Mouse (Mus musculus): ENCODE data around the gene Pycard. TPM values are rescaled to one million over a fixed set of nuclear protein-coding genes. Genes with fewer than 3 reads are reported as not detected.
"Not testable (repeated sequence)": the region's sequence is repeated elsewhere in the genome, so short reads cannot be mapped to it uniquely, and the experiment has no call there.

Gene Pycard
- polyA plus RNA-seq, 1 experiment from 2014 or later, result 4.9 TPM

GRCm38 (mm10) chr7:127952864-127953581 is 40.6 kb downstream of the Pycard start:
- no peaks in the 10 kb centered on the region for H3K27me3 ChIP-seq (replicated peaks; ENCODE audit: control insufficient read depth, insufficient read depth, low read length)
- WGBS, result 45% methylated on average over 13 of the region's 13 CpGs
- no peak overlapping the region for H3K27ac ChIP-seq (ENCODE audit: low read length)
- no peak for ATAC-seq
- no peak overlapping the region for H3K4me3 ChIP-seq (replicated peaks; ENCODE audit: low read length)
- no peaks in the 10 kb centered on the region for H3K4me1 ChIP-seq (replicated peaks; ENCODE audit: control insufficient read depth, insufficient read depth, low read length)
- no peak overlapping the region for H3K4me2 ChIP-seq (ENCODE audit: low read length)
- no peaks in the 10 kb centered on the region for H3K9me3 ChIP-seq (ENCODE audit: control insufficient read depth, low read length)
- no peaks in the 10 kb centered on the region for H3K36me3 ChIP-seq (ENCODE audit: control insufficient read depth, insufficient read depth)
- H3K9ac ChIP-seq (replicated peaks; ENCODE audit: low read depth, low read length), result no peak overlapping the region

- 73% methylated on average over 6 of the region's 6 CpGs for WGBS
- H3K4me1 ChIP-seq (replicated peaks; ENCODE audit: control insufficient read depth, insufficient read depth, low read length), result no peaks in the 10 kb centered on the region
- no peak within 1 kb of the TSS for H3K27ac ChIP-seq (ENCODE audit: low read length)
- no peak within 1 kb of the TSS for H3K9ac ChIP-seq (replicated peaks; ENCODE audit: low read depth, low read length)
- H3K9me3 ChIP-seq (ENCODE audit: control insufficient read depth, low read length), result no peaks in the 10 kb centered on the region
- H3K36me3 ChIP-seq (ENCODE audit: control insufficient read depth, insufficient read depth), result no peaks in the 10 kb centered on the region
- H3K4me2 ChIP-seq (ENCODE audit: low read length), result no peak within 1 kb of the TSS
- H3K4me3 ChIP-seq (replicated peaks; ENCODE audit: low read length), result no peak within 1 kb of the TSS
- no peak for ATAC-seq
- peaks cover 11% of the 10 kb centered on the region for H3K27me3 ChIP-seq (replicated peaks; ENCODE audit: control insufficient read depth, insufficient read depth, low read length)
Measured at GRCm38 (mm10) chr7:127946470-127947023, 47.1 kb downstream of the Pycard start, which contains the start of gene Prss36. Gene Prss36 (minus strand): TSS chr7:127946725.

GRCm38 (mm10) chr7:127944614-127945013 is 49.1 kb downstream of the Pycard start:
- Histone ChIP-seq H3K4me1 (replicated peaks; ENCODE audit: control insufficient read depth, insufficient read depth, low read length) (no peaks in the 10 kb centered on the region), H3K9ac (replicated peaks; ENCODE audit: low read depth, low read length) (no peak overlapping the region), H3K9me3 (ENCODE audit: control insufficient read depth, low read length) (no peaks in the 10 kb centered on the region), H3K36me3 (ENCODE audit: control insufficient read depth, insufficient read depth) (no peaks in the 10 kb centered on the region), H3K27me3 (replicated peaks; ENCODE audit: control insufficient read depth, insufficient read depth, low read length) (peaks cover 11% of the 10 kb centered on the region), H3K4me3 (replicated peaks; ENCODE audit: low read length) (no peak overlapping the region), H3K4me2 (ENCODE audit: low read length) (no peak overlapping the region), H3K27ac (ENCODE audit: low read length) (no peak overlapping the region)
- 12% methylated on average over 23 of the region's 23 CpGs for WGBS
- no peak for ATAC-seq

- not testable (repeated sequence) for ATAC-seq; H3K4me3 ChIP-seq (replicated peaks; ENCODE audit: low read length); H3K36me3 ChIP-seq (ENCODE audit: control insufficient read depth, insufficient read depth); H3K4me1 ChIP-seq (replicated peaks; ENCODE audit: control insufficient read depth, insufficient read depth, low read length); H3K9ac ChIP-seq (replicated peaks; ENCODE audit: low read depth, low read length); H3K9me3 ChIP-seq (ENCODE audit: control insufficient read depth, low read length); H3K27ac ChIP-seq (ENCODE audit: low read length); H3K4me2 ChIP-seq (ENCODE audit: low read length)
- H3K27me3 ChIP-seq (replicated peaks; ENCODE audit: control insufficient read depth, insufficient read depth, low read length), result peaks cover 11% of the 10 kb centered on the region
- WGBS, result 60% methylated on average over 2 of the region's 2 CpGs
Measured at GRCm38 (mm10) chr7:127942097-127942496, 51.6 kb downstream of the Pycard start.

Other genes with a start within 250 kb of the Pycard start
- 8.0 and 8.4 TPM in 2 replicates for gene Fbxl19, start 249.3 kb downstream of the Pycard start, polyA plus RNA-seq (2015; fragmentation: Nextera tagmentation; extraction: Ambion mirVana)
- gene Orai3, start 224.1 kb downstream of the Pycard start, polyA plus RNA-seq (2015; fragmentation: Nextera tagmentation; extraction: Ambion mirVana), result 9.5 and 9.6 TPM in 2 replicates
- 19.8 and 20.7 TPM in 2 replicates for gene Setd1a, start 217.2 kb downstream of the Pycard start, polyA plus RNA-seq (2015; fragmentation: Nextera tagmentation; extraction: Ambion mirVana)
- gene Gm49388, start 208.3 kb downstream of the Pycard start, polyA plus RNA-seq (2015; fragmentation: Nextera tagmentation; extraction: Ambion mirVana), result not detected in 2 replicates
- gene Hsd3b7, start 193.3 kb downstream of the Pycard start, polyA plus RNA-seq (2015; fragmentation: Nextera tagmentation; extraction: Ambion mirVana), result 7.3 and 10.7 TPM in 2 replicates
- gene Stx4a, start 169.6 kb downstream of the Pycard start, polyA plus RNA-seq (2015; fragmentation: Nextera tagmentation; extraction: Ambion mirVana), result 17.8 and 22.2 TPM in 2 replicates
- 37.9 and 50.8 TPM in 2 replicates for gene Stx1b, start 169.3 kb downstream of the Pycard start, polyA plus RNA-seq (2015; fragmentation: Nextera tagmentation; extraction: Ambion mirVana)
- 14.4 and 15.4 TPM in 2 replicates for gene Zfp646, start 117.6 kb downstream of the Pycard start, polyA plus RNA-seq (2015; fragmentation: Nextera tagmentation; extraction: Ambion mirVana)
- gene Zfp668, start 117.0 kb downstream of the Pycard start, polyA plus RNA-seq (2015; fragmentation: Nextera tagmentation; extraction: Ambion mirVana), result 43.4 and 45.4 TPM in 2 replicates
- gene Prss53, start 102.9 kb downstream of the Pycard start, polyA plus RNA-seq (2015; fragmentation: Nextera tagmentation; extraction: Ambion mirVana), result 0.87 and 1.3 TPM in 2 replicates
- gene Gm21974, start 98.4 kb downstream of the Pycard start, polyA plus RNA-seq (2015; fragmentation: Nextera tagmentation; extraction: Ambion mirVana), result not detected in 2 replicates
- 63.9 and 74.4 TPM in 2 replicates for gene Vkorc1, start 98.2 kb downstream of the Pycard start, polyA plus RNA-seq (2015; fragmentation: Nextera tagmentation; extraction: Ambion mirVana)
- 79.4 and 81.7 TPM in 2 replicates for gene Bckdk, start 89.8 kb downstream of the Pycard start, polyA plus RNA-seq (2015; fragmentation: Nextera tagmentation; extraction: Ambion mirVana)
- 53.3 and 55.4 TPM in 2 replicates for gene Kat8, start 81.4 kb downstream of the Pycard start, polyA plus RNA-seq (2015; fragmentation: Nextera tagmentation; extraction: Ambion mirVana)
- 0.19 and 0.32 TPM in 2 replicates for gene Prss8, start 63.8 kb downstream of the Pycard start, polyA plus RNA-seq (2015; fragmentation: Nextera tagmentation; extraction: Ambion mirVana)
- gene Prss36, start 47.1 kb downstream of the Pycard start, polyA plus RNA-seq (2015; fragmentation: Nextera tagmentation; extraction: Ambion mirVana), result 13.2 TPM in 2 replicates
- gene Fus, start 26.4 kb downstream of the Pycard start, polyA plus RNA-seq (2015; fragmentation: Nextera tagmentation; extraction: Ambion mirVana), result 342 and 386 TPM in 2 replicates
- not detected in 2 replicates for gene Trim72, start 10.1 kb upstream of the Pycard start, polyA plus RNA-seq (2015; fragmentation: Nextera tagmentation; extraction: Ambion mirVana)
- 0.99 and 1.1 TPM in 2 replicates for gene Itgam, start 68.8 kb upstream of the Pycard start, polyA plus RNA-seq (2015; fragmentation: Nextera tagmentation; extraction: Ambion mirVana)
- not detected in 2 replicates for gene Gm49368, start 68.8 kb upstream of the Pycard start, polyA plus RNA-seq (2015; fragmentation: Nextera tagmentation; extraction: Ambion mirVana)
- gene Itgax, start 135.7 kb upstream of the Pycard start, polyA plus RNA-seq (2015; fragmentation: Nextera tagmentation; extraction: Ambion mirVana), result not detected in 2 replicates
- gene Itgad, start 160.5 kb upstream of the Pycard start, polyA plus RNA-seq (2015; fragmentation: Nextera tagmentation; extraction: Ambion mirVana), result not detected in 2 replicates
- 0.39 TPM in 1 of 2 replicates, not detected in the other for gene Cox6a2, start 212.5 kb upstream of the Pycard start, polyA plus RNA-seq (2015; fragmentation: Nextera tagmentation; extraction: Ambion mirVana)
- gene Armc5, start 243.5 kb upstream of the Pycard start, polyA plus RNA-seq (2015; fragmentation: Nextera tagmentation; extraction: Ambion mirVana), result 10.4 and 11.2 TPM in 2 replicates
- gene 9130023H24Rik, start 244.2 kb upstream of the Pycard start, polyA plus RNA-seq (2015; fragmentation: Nextera tagmentation; extraction: Ambion mirVana), result 9.1 and 9.9 TPM in 2 replicates

Data from forebrain, embryonic 16.5 days (tissue).